Mouse (Mus musculus): ENCODE measurements around the gene Rec8. TPM values are rescaled to one million over a fixed set of nuclear protein-coding genes. Genes with fewer than 3 reads are reported as not detected.

Gene Rec8
- total and polyA plus RNA-seq, 2 experiments from 2014 or later = 12.2 to 12.8 TPM

DNA sequence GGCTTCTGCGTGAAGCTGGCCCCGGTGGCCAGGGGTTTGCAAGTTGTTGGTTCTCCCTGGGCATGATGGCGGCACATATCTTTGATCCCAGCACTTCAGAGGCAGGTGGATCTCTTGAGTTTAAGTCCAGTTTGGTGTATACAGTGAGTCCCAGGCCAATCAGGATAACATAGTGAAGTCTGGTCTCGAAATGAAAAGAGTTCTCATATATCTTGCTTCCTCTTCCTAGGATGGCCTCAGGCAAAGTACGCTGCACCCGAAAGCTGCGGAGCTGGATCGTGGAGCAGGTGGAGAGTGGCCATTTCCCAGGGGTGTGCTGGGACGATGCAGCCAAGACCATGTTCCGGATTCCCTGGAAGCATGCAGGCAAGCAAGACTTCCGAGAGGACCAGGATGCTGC lies 13.0 kb upstream of the Rec8 start:
- WGBS = 91% methylated on average over 11 of the region's 11 CpGs
- peak overlapping the region; percentile 50 for H3K4me2 ChIP-seq (ENCODE audit: low read depth, low read length)

GRCm38 (mm10) chr14:55605743-55606459 lies 11.9 kb upstream of the Rec8 start:
- no peaks in the 10 kb centered on the region for H3K4me1 ChIP-seq (ENCODE audit: insufficient read depth, low read length)
- no peak overlapping the region for H3K27ac ChIP-seq
- DNase-seq (ENCODE audit: low spot score) (no peak), ATAC-seq (no peak)
- H3K36me3 ChIP-seq (ENCODE audit: insufficient read depth, low read length) = peaks cover 50% of the 10 kb centered on the region
- 93% methylated on average over 16 of the region's 16 CpGs for WGBS
- no peaks in the 10 kb centered on the region for H3K27me3 ChIP-seq (ENCODE audit: insufficient read depth, low read length)
- no peak for TF ChIP-seq CTCF (IDR thresholded peaks at IDR 0.05; ENCODE audit: low read depth)
- no peak overlapping the region for H3K9ac ChIP-seq (replicated peaks; ENCODE audit: low read length)
- H3K4me2 ChIP-seq (ENCODE audit: low read depth, low read length) = no peak overlapping the region
- H3K9me3 ChIP-seq (ENCODE audit: low read length) = no peaks in the 10 kb centered on the region
- no peak overlapping the region for H3K4me3 ChIP-seq (ENCODE audit: low read length)

More for the DNA sequence above, 13.0 kb upstream of the Rec8 start:
- TF ChIP-seq CTCF (IDR thresholded peaks at IDR 0.05; ENCODE audit: low read depth) = no peak
- Histone ChIP-seq H3K4me1 (ENCODE audit: insufficient read depth, low read length) (no peaks in the 10 kb centered on the region), H3K27me3 (ENCODE audit: insufficient read depth, low read length) (no peaks in the 10 kb centered on the region), H3K9ac (replicated peaks; ENCODE audit: low read length) (no peak overlapping the region), H3K9me3 (ENCODE audit: low read length) (no peaks in the 10 kb centered on the region), H3K4me3 (ENCODE audit: low read length) (no peak overlapping the region), H3K27ac (no peak overlapping the region), H3K36me3 (ENCODE audit: insufficient read depth, low read length) (peaks cover 58% of the 10 kb centered on the region)
- ATAC-seq (no peak), DNase-seq (ENCODE audit: low spot score) (no peak)

GRCm38 (mm10) chr14:55608339-55608738 lies 9.5 kb upstream of the Rec8 start:
- no peaks in the 10 kb centered on the region for H3K27me3 ChIP-seq (ENCODE audit: insufficient read depth, low read length)
- no peak overlapping the region for H3K4me3 ChIP-seq (ENCODE audit: low read length)
- H3K9me3 ChIP-seq (ENCODE audit: low read length) = no peaks in the 10 kb centered on the region
- ATAC-seq (no peak), DNase-seq (ENCODE audit: low spot score) (no peak)
- peaks cover 31% of the 10 kb centered on the region for H3K36me3 ChIP-seq (ENCODE audit: insufficient read depth, low read length)
- H3K4me2 ChIP-seq (ENCODE audit: low read depth, low read length) = no peak overlapping the region
- H3K27ac ChIP-seq = no peak overlapping the region
- no peaks in the 10 kb centered on the region for H3K4me1 ChIP-seq (ENCODE audit: insufficient read depth, low read length)
- H3K9ac ChIP-seq (replicated peaks; ENCODE audit: low read length) = no peak overlapping the region
- WGBS = 95% methylated on average over 6 of the region's 6 CpGs
- no peak for TF ChIP-seq CTCF (IDR thresholded peaks at IDR 0.05; ENCODE audit: low read depth)

- Histone ChIP-seq H3K4me1 (ENCODE audit: insufficient read depth, low read length) (no peaks in the 10 kb centered on the region), H3K36me3 (ENCODE audit: insufficient read depth, low read length) (peaks cover 10% of the 10 kb centered on the region; the same call in 1 of the 2 replicates), H3K9me3 (ENCODE audit: low read length) (no peaks in the 10 kb centered on the region), H3K27me3 (ENCODE audit: insufficient read depth, low read length) (no peaks in the 10 kb centered on the region), H3K4me3 (ENCODE audit: low read length) (no peak overlapping the region), H3K9ac (replicated peaks; ENCODE audit: low read length) (no peak overlapping the region), H3K27ac (no peak overlapping the region), H3K4me2 (ENCODE audit: low read depth, low read length) (no peak overlapping the region)
- TF ChIP-seq CTCF (IDR thresholded peaks at IDR 0.05; ENCODE audit: low read depth) = no peak
- DNase-seq (ENCODE audit: low spot score) = no peak
- 65% methylated on average over 6 of the region's 6 CpGs for WGBS
- ATAC-seq = no peak
Observed at GRCm38 (mm10) chr14:55613346-55613745, 4.5 kb upstream of the Rec8 start.

GRCm38 (mm10) chr14:55614565-55615178 lies 3.2 kb upstream of the Rec8 start:
- no peak for TF ChIP-seq CTCF (IDR thresholded peaks at IDR 0.05; ENCODE audit: low read depth)
- Histone ChIP-seq H3K9ac (replicated peaks; ENCODE audit: low read length) (no peak overlapping the region), H3K4me1 (ENCODE audit: insufficient read depth, low read length) (no peaks in the 10 kb centered on the region), H3K27me3 (ENCODE audit: insufficient read depth, low read length) (no peaks in the 10 kb centered on the region), H3K27ac (no peak overlapping the region), H3K4me3 (ENCODE audit: low read length) (no peak overlapping the region), H3K9me3 (ENCODE audit: low read length) (no peaks in the 10 kb centered on the region), H3K4me2 (ENCODE audit: low read depth, low read length) (no peak overlapping the region), H3K36me3 (ENCODE audit: insufficient read depth, low read length) (peaks cover 3% of the 10 kb centered on the region; the same call in 1 of the 2 replicates)
- ATAC-seq (no peak), DNase-seq (ENCODE audit: low spot score) (no peak)
- 78% methylated on average over 7 of the region's 7 CpGs for WGBS

DNA sequence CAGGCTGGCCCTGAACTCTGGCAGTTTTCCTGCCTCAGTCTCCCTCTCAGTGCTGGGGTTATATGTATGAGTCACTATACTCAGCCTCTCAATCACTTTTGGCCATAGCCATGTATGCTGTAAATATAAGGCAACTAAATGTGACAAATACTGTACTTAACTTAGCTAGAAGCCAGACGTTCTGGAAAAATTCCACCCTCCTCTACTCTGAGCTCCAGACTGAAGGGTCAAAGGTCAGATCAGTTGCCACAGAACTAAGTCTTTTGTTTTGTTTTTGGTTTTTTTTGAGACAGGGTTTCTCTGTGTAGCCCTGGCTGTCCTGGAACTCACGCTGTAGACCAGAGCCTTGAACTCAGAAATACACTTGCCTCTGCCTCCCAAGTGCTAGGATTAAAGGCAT lies 2.0 kb upstream of the Rec8 start:
- ATAC-seq = no peak
- no peak overlapping the region for H3K4me3 ChIP-seq (ENCODE audit: low read length)
- WGBS = 42% methylated on average over 2 of the region's 2 CpGs

GRCm38 (mm10) chr14:55616844-55617243 lies 993 bp upstream of the Rec8 start:
- Histone ChIP-seq H3K27ac (no peak overlapping the region), H3K27me3 (ENCODE audit: insufficient read depth, low read length) (no peaks in the 10 kb centered on the region), H3K9me3 (ENCODE audit: low read length) (no peaks in the 10 kb centered on the region), H3K36me3 (ENCODE audit: insufficient read depth, low read length) (no peaks in the 10 kb centered on the region), H3K4me3 (ENCODE audit: low read length) (no peak overlapping the region), H3K4me2 (ENCODE audit: low read depth, low read length) (no peak overlapping the region), H3K4me1 (ENCODE audit: insufficient read depth, low read length) (no peaks in the 10 kb centered on the region), H3K9ac (replicated peaks; ENCODE audit: low read length) (no peak overlapping the region)
- 80% methylated on average over 2 of the region's 2 CpGs for WGBS
- DNase-seq (ENCODE audit: low spot score) = no peak
- no peak for ATAC-seq
- no peak for TF ChIP-seq CTCF (IDR thresholded peaks at IDR 0.05; ENCODE audit: low read depth)

More for the DNA sequence above, 2.0 kb upstream of the Rec8 start:
- TF ChIP-seq CTCF (IDR thresholded peaks at IDR 0.05; ENCODE audit: low read depth) = no peak
- no peak for DNase-seq (ENCODE audit: low spot score)
- no peaks in the 10 kb centered on the region for H3K9me3 ChIP-seq (ENCODE audit: low read length)
- no peaks in the 10 kb centered on the region for H3K36me3 ChIP-seq (ENCODE audit: insufficient read depth, low read length)
- H3K27me3 ChIP-seq (ENCODE audit: insufficient read depth, low read length) = no peaks in the 10 kb centered on the region
- H3K9ac ChIP-seq (replicated peaks; ENCODE audit: low read length) = no peak overlapping the region
- no peak overlapping the region for H3K4me2 ChIP-seq (ENCODE audit: low read depth, low read length)
- H3K27ac ChIP-seq = no peak overlapping the region
- H3K4me1 ChIP-seq (ENCODE audit: insufficient read depth, low read length) = no peaks in the 10 kb centered on the region
